Mouse (Mus musculus) layer of hippocampus, adult 18-20 months (tissue): ENCODE results near the gene Chek1. TPM values are rescaled to one million over a fixed set of nuclear protein-coding genes. Genes with fewer than 3 reads are reported as not detected.

Source experiments
- DNase-seq, 2 experiments: peaks; one replicate each; pipeline ENCODE4 v3.0.0; 2022; ENCODE audit warnings: low spot score in 2 of 2
- long read RNA-seq: library from polyadenylated mRNA; stranded (forward); transcript quantifications from one replicate; pipeline ENCODE4 v2.0.0, GENCODE M21; 2021
- total RNA-seq, 2 experiments: library from RNA; stranded (reverse); gene quantifications; 2 replicates each; pipeline ENCODE4 v1.2.3; 2021

Chek1 gene
- total RNA-seq = 1 to 10 TPM; 2.3 to 2.9 TPM
- long read RNA-seq = 0 reads

- DNase-seq = no peak
These were observed at the start of gene Chek1 for GRCm38 (mm10) chr9:36727034-36727755. Chek1 (minus strand) TSS chr9:36727065.

DNA sequence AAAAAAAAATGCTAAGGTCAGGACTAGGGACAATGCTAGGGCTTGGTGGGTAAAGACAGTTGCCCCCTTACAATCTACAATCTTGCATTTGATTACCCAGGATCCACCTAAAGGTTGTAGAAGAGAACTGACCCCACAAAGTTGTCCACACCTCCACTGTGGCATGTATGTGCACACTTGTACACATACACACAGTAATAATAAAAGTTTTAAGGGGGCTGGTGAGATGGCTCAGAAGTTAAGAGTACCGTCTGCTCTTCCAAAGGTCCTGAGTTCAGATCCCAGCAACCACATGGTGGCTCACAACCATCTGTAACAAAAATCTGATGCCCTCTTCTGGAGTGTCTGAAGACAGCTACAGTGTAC lies 42.2 kb upstream of the Chek1 start:
- DNase-seq = no peak

GRCm38 (mm10) chr9:36768156-36769047 lies 41.5 kb upstream of the Chek1 start:
- peak in 1 of 2 experiments; percentile 49 for DNase-seq

DNA sequence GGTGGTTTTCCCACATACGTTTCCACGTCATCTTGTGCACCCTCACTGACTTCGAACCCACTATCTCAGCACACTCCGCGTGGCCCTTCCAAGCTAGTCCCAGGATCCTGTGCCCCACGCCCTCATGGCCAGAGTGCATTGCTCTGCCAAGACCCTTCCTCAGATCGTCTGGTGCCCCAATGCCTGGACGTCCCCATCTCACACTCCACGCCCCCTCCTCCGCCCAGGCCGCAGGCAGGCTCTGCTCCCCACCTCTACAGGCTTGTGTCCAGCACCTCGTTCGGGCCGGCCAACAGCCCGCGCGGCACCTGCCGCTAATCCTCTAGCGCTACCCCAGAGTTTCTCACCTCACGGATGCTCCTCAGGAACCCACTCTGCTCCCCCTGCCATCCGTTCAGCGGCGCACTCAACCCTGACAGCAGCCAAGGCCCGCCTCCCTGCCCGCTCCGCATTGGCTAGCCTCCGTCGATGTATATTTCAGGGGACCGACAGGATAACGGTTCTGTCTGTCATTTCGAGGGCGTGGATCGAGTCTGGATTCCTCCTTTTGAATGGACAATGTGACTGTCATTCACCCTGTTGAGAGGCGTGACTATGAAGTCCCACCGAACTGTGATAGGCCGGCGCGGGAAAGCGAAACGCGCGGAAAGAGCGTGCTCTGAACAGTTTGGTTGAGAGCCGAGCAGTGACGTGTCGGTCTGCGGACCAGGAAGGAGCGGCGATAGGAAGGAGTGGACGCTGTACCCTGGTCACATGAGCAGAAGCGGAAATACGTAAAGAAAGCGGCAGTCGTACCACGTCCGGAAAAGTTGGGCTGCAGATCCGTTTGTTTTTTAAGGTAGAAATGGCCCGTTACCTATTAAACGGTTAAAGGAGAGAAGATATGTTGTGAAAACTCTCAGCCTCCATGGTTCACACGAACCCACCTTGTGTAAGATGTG lies 40.6 kb upstream of the Chek1 start, which contains the start of gene Stt3a:
Gene Stt3a (minus strand): TSS at position 477 of the 941 bp plus-strand sequence.
- DNase-seq = peak; percentile 100

GRCm38 (mm10) chr9:36764378-36764777 lies 37.5 kb upstream of the Chek1 start:
- DNase-seq = no peak

GRCm38 (mm10) chr9:36726131-36727033 lies 483 bp downstream of the Chek1 start:
- peak; percentile 84 to 95 for DNase-seq

DNA sequence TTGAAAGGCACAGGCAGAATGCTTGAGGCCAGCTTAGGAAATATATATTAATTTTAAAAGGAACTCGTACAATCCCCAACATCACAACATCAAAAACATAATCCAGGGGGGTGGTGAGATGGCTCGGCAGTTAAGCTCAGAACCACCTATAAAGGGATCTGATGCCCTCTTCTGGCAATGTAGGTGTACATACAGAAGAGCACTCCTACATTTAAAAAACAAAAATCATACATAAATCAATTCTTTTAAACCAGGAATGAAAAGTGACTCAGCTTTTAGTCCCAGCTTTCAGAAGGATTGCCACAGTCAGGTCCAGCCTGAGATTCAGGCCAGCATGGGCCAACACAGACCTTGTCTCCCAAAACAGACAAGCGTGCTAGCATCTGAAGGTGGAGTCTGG lies 10.2 kb downstream of the Chek1 start:
- DNase-seq = peak in 1 of 2 experiments; percentile 20

DNA sequence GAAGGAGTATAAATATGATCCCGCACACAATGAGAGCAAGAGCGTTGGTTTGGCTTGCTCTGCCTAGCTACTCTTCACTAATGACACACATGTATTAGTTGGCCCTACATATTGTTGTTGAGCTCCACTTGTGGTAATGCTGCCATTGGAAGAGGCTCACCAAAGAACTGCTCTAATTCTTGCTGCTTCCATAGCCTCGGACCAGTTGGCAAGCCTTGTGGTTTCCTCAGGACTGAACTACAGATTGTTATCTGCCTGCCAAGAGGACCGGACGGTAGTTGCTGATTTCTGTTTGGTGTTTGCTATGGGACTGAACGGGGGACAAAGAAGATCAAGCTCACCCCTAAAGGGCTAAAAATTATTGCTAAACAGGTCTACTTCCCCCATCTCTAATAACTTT lies 19.6 kb downstream of the Chek1 start:
- no peak for DNase-seq

DNA sequence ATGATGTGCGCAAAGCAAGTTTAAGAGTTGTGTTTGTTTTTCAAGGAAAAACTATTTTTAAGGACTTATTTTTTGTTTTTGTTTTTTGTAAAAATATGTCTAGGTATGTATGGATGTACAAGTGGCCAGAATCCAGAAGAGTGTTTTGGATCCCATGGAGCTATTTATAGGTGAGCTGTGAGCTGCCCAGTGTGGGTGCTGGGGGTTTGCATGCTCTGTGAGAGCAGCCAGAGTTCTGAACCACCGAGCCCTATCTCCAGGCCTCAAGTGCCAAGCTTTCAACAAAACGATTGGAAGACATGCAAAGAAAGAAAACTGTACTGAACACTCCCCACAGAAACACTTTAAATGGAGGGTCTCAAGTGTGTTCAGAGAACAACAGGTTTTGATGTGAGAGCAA lies 20.9 kb downstream of the Chek1 start:
- DNase-seq = no peak

- DNase-seq = no peak
These were observed 32.6 kb downstream of the Chek1 start for GRCm38 (mm10) chr9:36694276-36694675.

GRCm38 (mm10) chr9:36692920-36693319 lies 33.9 kb downstream of the Chek1 start, which contains the start of gene Acrv1:
Acrv1 (plus strand) TSS chr9:36693220.
- DNase-seq = no peak

- DNase-seq = peak in 1 of 2 experiments; percentile 12
These were observed 39.5 kb downstream of the Chek1 start for GRCm38 (mm10) chr9:36687329-36687728.

DNA sequence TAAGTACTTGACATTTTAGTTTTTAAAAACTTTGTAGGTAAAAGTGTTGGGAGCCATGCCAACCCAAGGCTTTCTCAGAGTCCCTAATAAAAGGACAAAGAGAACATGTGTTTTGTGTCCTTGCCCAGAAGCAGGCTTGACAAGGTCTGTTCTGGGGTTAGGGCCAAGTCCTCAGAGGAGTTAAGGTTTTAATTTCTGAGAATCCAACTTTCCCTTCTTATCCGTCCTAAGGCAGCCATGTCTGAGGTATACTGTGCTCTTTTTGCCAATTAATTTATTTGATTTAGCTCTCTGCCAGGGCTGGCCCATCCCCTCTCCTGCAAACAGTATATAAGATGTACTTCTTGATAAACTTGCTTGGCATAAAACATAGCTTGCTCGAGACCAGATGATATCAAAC lies 45.4 kb downstream of the Chek1 start:
- no peak for DNase-seq

Other genes with a start within 250 kb of the Chek1 start
- gene Gm5615, start 185.1 kb downstream of the Chek1 start, total RNA-seq = not detected
- gene Gm17689, start 144.4 kb downstream of the Chek1 start, total RNA-seq = not detected
- gene A630095E13Rik, start 83.7 kb downstream of the Chek1 start, total RNA-seq = not detected
- not detected for gene Acrv1, start 33.8 kb downstream of the Chek1 start, total RNA-seq
- gene Stt3a, start 40.6 kb upstream of the Chek1 start, total RNA-seq = 10 to 100 TPM; 60.6 to 68.5 TPM
- gene Ei24, start 70.3 kb upstream of the Chek1 start, total RNA-seq = 100 to 1,000 TPM in 1 of 2 experiments, 10 to 100 TPM in 1; 96.1 to 105 TPM
- gene Fez1, start 94.8 kb upstream of the Chek1 start, total RNA-seq = 100 to 1,000 TPM; 274 to 280 TPM